Mouse (Mus musculus): ENCODE results near the gene Haao.

Gene Haao

GRCm38 (mm10) chr17:83847815-83848214 is at the start of gene Haao:
Gene Haao, minus strand, starts transcription at chr17:83847963.
- DNase-seq (ENCODE audit: low spot score in 2 of 2): no peak

GRCm38 (mm10) chr17:83897361-83897799 is 49.6 kb upstream of the Haao start:
- DNase-seq (ENCODE audit: low spot score in 2 of 2): peak; percentile 62 to 63

GRCm38 (mm10) chr17:83896723-83897122 is 49.0 kb upstream of the Haao start:
- no peak for DNase-seq (ENCODE audit: low spot score in 2 of 2)

- peak; percentile 61 for DNase-seq (ENCODE audit: low spot score in 2 of 2)
These were observed 47.6 kb upstream of the Haao start for GRCm38 (mm10) chr17:83895321-83895770.

GRCm38 (mm10) chr17:83893134-83893533 is 45.4 kb upstream of the Haao start:
- no peak for DNase-seq (ENCODE audit: low spot score in 2 of 2)

GRCm38 (mm10) chr17:83891864-83892263 is 44.1 kb upstream of the Haao start:
- DNase-seq (ENCODE audit: low spot score in 2 of 2): no peak

- DNase-seq (ENCODE audit: low spot score in 2 of 2): no peak
These were observed 42.6 kb upstream of the Haao start for GRCm38 (mm10) chr17:83890373-83890696.

GRCm38 (mm10) chr17:83889691-83890372 is 42.1 kb upstream of the Haao start:
- peak; percentile 55 to 70 for DNase-seq (ENCODE audit: low spot score in 2 of 2)

- DNase-seq (ENCODE audit: low spot score in 2 of 2): no peak
These were observed 41.5 kb upstream of the Haao start for GRCm38 (mm10) chr17:83889329-83889690.

- DNase-seq (ENCODE audit: low spot score in 2 of 2): no peak
These were observed 39.5 kb upstream of the Haao start for GRCm38 (mm10) chr17:83887241-83887640.

GRCm38 (mm10) chr17:83886395-83886794 is 38.6 kb upstream of the Haao start:
- no peak for DNase-seq (ENCODE audit: low spot score in 2 of 2)

GRCm38 (mm10) chr17:83885750-83886149 is 38.0 kb upstream of the Haao start:
- no peak for DNase-seq (ENCODE audit: low spot score in 2 of 2)

- DNase-seq (ENCODE audit: low spot score in 2 of 2): no peak
These were observed 37.3 kb upstream of the Haao start for GRCm38 (mm10) chr17:83885021-83885582.

GRCm38 (mm10) chr17:83882788-83883187 is 35.0 kb upstream of the Haao start:
- no peak for DNase-seq (ENCODE audit: low spot score in 2 of 2)

GRCm38 (mm10) chr17:83881071-83881470 is 33.3 kb upstream of the Haao start:
- DNase-seq (ENCODE audit: low spot score in 2 of 2): no peak

GRCm38 (mm10) chr17:83880174-83880710 is 32.5 kb upstream of the Haao start:
- DNase-seq (ENCODE audit: low spot score in 2 of 2): no peak

- no peak for DNase-seq (ENCODE audit: low spot score in 2 of 2)
These were observed 31.9 kb upstream of the Haao start for GRCm38 (mm10) chr17:83879631-83880030.

- DNase-seq (ENCODE audit: low spot score in 2 of 2): no peak
These were observed 26.8 kb upstream of the Haao start for GRCm38 (mm10) chr17:83874610-83875009.

GRCm38 (mm10) chr17:83873363-83874141 is 25.8 kb upstream of the Haao start:
- DNase-seq (ENCODE audit: low spot score in 2 of 2): peak; percentile 89 to 92

- DNase-seq (ENCODE audit: low spot score in 2 of 2): peak; percentile 64 to 85
These were observed 25.1 kb upstream of the Haao start for GRCm38 (mm10) chr17:83872806-83873348.

GRCm38 (mm10) chr17:83871354-83871753 is 23.6 kb upstream of the Haao start:
- DNase-seq (ENCODE audit: low spot score in 2 of 2): no peak

- DNase-seq (ENCODE audit: low spot score in 2 of 2): no peak
These were observed 22.6 kb upstream of the Haao start for GRCm38 (mm10) chr17:83870385-83870784.

Measured in heart, adult 9 months (tissue).